ENCODE assay signal across 10 mouse cellular contexts in the genomic region with DNA sequence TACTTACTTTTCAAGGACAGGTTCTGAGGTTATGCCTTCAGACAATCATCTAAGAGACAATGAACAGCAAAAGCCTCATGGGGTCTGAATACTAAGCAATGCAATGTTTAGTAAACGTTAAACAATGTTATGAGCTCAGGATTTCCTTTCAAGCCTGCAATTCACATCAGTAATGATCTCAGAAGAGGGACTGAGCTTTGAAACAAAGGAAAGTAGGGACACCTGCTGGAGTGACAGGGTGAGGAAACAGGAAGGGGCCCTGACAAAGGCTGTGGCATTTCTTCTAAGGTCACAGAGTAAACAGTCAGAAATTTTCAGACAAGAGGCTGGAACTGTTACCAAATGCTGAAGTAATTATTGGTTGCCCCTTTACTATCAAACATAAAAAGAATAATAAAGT.
DNase-seq lines count a peak whose midpoint lies in the region; ATAC-seq and TF ChIP-seq lines count a peak whose summit lies in the region.
"Had no signal": no experiment of that assay in that cellular context is flagged by ENCODE, and none has a peak within 500 bp of the region (broad histone marks: within the 10 kb centered on the region; RNA-seq: fewer than 3 reads in every experiment).

No protein-coding gene starts in this region.

- no peaks in the 10 kb centered on the region for H3K4me1 ChIP-seq in kidney, adult 2 months (ENCODE audit: control insufficient read depth, insufficient read depth, low read length)
- no peaks in the 10 kb centered on the region for H3K4me1 ChIP-seq in heart, embryonic 16.5 days (ENCODE audit: control insufficient read depth, insufficient read depth, low read length)
- H3K4me1 ChIP-seq: embryonic facial prominence, embryonic 12.5 days had no signal

- H3K4me3 ChIP-seq in kidney, adult 2 months (ENCODE audit: insufficient read depth, low read depth, low read length) = no peak overlapping the region
- H3K4me3 ChIP-seq in heart, embryonic 16.5 days (ENCODE audit: low read length) = no peak overlapping the region
- H3K4me3 ChIP-seq: embryonic facial prominence, embryonic 12.5 days; myocyte had no signal

- no peak overlapping the region for H3K9ac ChIP-seq in heart, embryonic 16.5 days (ENCODE audit: low read length)
- H3K9ac ChIP-seq: embryonic facial prominence, embryonic 12.5 days had no signal

- H3K9me3 ChIP-seq in heart, embryonic 16.5 days (replicated peaks; ENCODE audit: control insufficient read depth, low read length) = no peaks in the 10 kb centered on the region
- H3K9me3 ChIP-seq: embryonic facial prominence, embryonic 12.5 days had no signal

- TF ChIP-seq CTCF in kidney, adult 2 months (conservative IDR thresholded peaks at IDR 0.05; ENCODE audit: insufficient read depth, insufficient read length, low read depth, low read length) = no peak; the same call in 1 of the 2 replicates

- H3K4me2 ChIP-seq in heart, embryonic 16.5 days (ENCODE audit: low read depth, low read length) = no peak overlapping the region
- H3K4me2 ChIP-seq: embryonic facial prominence, embryonic 12.5 days had no signal

- no peak overlapping the region for H3K27ac ChIP-seq in kidney, adult 2 months (ENCODE audit: insufficient read depth, low read depth, low read length)
- no peak overlapping the region for H3K27ac ChIP-seq in heart, embryonic 16.5 days (ENCODE audit: low read length)
- H3K27ac ChIP-seq: embryonic facial prominence, embryonic 12.5 days had no signal

- no peaks in the 10 kb centered on the region for H3K27me3 ChIP-seq in kidney, adult 2 months (replicated peaks; ENCODE audit: control insufficient read depth, insufficient read depth, low read length)
- H3K27me3 ChIP-seq in heart, embryonic 16.5 days (ENCODE audit: control insufficient read depth, insufficient read depth, low read length) = no peaks in the 10 kb centered on the region
- H3K27me3 ChIP-seq: embryonic facial prominence, embryonic 12.5 days had no signal

- ATAC-seq in heart, embryonic 16.5 days (replicated peaks; ENCODE audit: extremely low read depth, insufficient read depth, low FRiP score) = peak; percentile 60

- WGBS in kidney, adult 2 months = 0% methylated on average over 1 of the region's 1 CpGs
- 5% methylated on average over 1 of the region's 1 CpGs for WGBS in heart, embryonic 16.5 days

- H3K36me3 ChIP-seq in kidney, adult 2 months (ENCODE audit: control insufficient read depth, insufficient read depth, low read length) = no peaks in the 10 kb centered on the region
- no peaks in the 10 kb centered on the region for H3K36me3 ChIP-seq in heart, embryonic 16.5 days (ENCODE audit: control insufficient read depth, insufficient read depth)
- H3K36me3 ChIP-seq: embryonic facial prominence, embryonic 12.5 days had no signal

- TF ChIP-seq POLR2A in kidney, adult 2 months (IDR thresholded peaks at IDR 0.05; ENCODE audit: low read depth, low read length) = no peak

- peak; percentile 4 for DNase-seq in kidney, adult 2 months
- no peak for DNase-seq in kidney, adult 8-10 months
- DNase-seq in ZHBTc4 (ENCODE audit: low read depth, low spot score) = peak; percentile 12
- peak; percentile 44 for DNase-seq in mesoderm, embryonic 11.5 days (ENCODE audit: low read depth, low spot score)
- no peak for DNase-seq in layer of hippocampus, postnatal 25 days (ENCODE audit: extremely low spot score in 1 of 2, low spot score in 1 of 2)
- DNase-seq in right cerebral cortex, postnatal 14 days = no peak
- no peak for DNase-seq in thymus, postnatal 4 days

Comparison
In these comparisons a context has a peak if more than half of its experiments do, and no peak if none do; other contexts are left out.
1. DNase-seq: peak in kidney, adult 2 months (single experiment), ZHBTc4 (single experiment) and mesoderm, embryonic 11.5 days (single experiment); none in kidney, adult 8-10 months (0 of 2), layer of hippocampus, postnatal 25 days (0 of 2), right cerebral cortex, postnatal 14 days (single experiment) and thymus, postnatal 4 days (single experiment).